24 mouse cellular contexts compared by ENCODE assay signal in the genomic region with DNA sequence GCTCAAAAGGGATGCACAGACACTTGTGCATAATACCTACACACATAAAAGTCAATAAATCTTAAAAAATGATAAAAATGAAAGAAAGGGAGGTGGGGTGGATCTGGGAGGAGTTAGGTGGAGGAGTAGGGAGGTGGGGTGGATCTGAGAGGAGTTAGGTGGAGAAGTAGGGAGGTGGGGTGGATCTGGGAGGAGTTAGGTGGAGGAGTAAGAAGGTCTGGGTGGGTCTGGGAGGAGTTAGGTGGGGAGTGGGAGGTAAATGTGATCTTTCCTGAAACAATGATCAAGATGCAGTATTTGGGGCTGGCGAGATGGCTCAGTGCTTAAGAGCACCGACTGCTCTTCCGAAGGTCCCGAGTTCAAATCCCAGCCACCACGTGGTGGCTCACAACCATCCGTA. TPM values are rescaled to one million over a fixed set of nuclear protein-coding genes. Genes with fewer than 3 reads are reported as not detected.
DNase-seq lines count a peak whose midpoint lies in the region; ATAC-seq and TF ChIP-seq lines count a peak whose summit lies in the region.
"Had no signal": no experiment of that assay in that cellular context is flagged by ENCODE, and none has a peak within 500 bp of the region (broad histone marks: within the 10 kb centered on the region; RNA-seq: fewer than 3 reads in every experiment).

No protein-coding gene starts in this region.

- H3K27me3 ChIP-seq in forebrain, postnatal 0 days (ENCODE audit: insufficient read depth, low read length), result no peaks in the 10 kb centered on the region
- H3K27me3 ChIP-seq in forebrain, embryonic 14.5 days (replicated peaks; ENCODE audit: control insufficient read depth, insufficient read depth, low read length), result no peaks in the 10 kb centered on the region
- H3K27me3 ChIP-seq in liver, embryonic 13.5 days, result peaks cover 11% of the 10 kb centered on the region; the same call in 1 of the 2 replicates
- H3K27me3 ChIP-seq in ES-Bruce4 (ENCODE audit: control insufficient read depth, insufficient read depth, low read length, poor library complexity, severe bottlenecking), result no peaks in the 10 kb centered on the region
- no peaks in the 10 kb centered on the region for H3K27me3 ChIP-seq in myocyte (ENCODE audit: control insufficient read depth, insufficient read depth, insufficient read length)
- H3K27me3 ChIP-seq: kidney, embryonic 15.5 days; limb, embryonic 12.5 days; lung, embryonic 15.5 days; neural tube, embryonic 15.5 days had no signal

- no peaks in the 10 kb centered on the region for H3K36me3 ChIP-seq in forebrain, postnatal 0 days (ENCODE audit: insufficient read depth)
- H3K36me3 ChIP-seq in forebrain, embryonic 14.5 days (ENCODE audit: control insufficient read depth, insufficient read depth, low read length), result no peaks in the 10 kb centered on the region
- no peaks in the 10 kb centered on the region for H3K36me3 ChIP-seq in liver, embryonic 13.5 days
- H3K36me3 ChIP-seq in ES-Bruce4 (ENCODE audit: control insufficient read depth, insufficient read depth, low read length, poor library complexity, severe bottlenecking) (no peaks in the 10 kb centered on the region), myocyte (ENCODE audit: control insufficient read depth, insufficient read depth) (no peaks in the 10 kb centered on the region)
- H3K36me3 ChIP-seq: kidney, embryonic 15.5 days; limb, embryonic 12.5 days; lung, embryonic 15.5 days had no signal

- H3K9ac ChIP-seq in forebrain, postnatal 0 days, result no peak overlapping the region
- no peak overlapping the region for H3K9ac ChIP-seq in forebrain, embryonic 14.5 days (ENCODE audit: low read length)
- H3K9ac ChIP-seq in liver, embryonic 13.5 days, result no peak overlapping the region
- peak overlapping the region; percentile 90; the same call in 1 of the 2 replicates for H3K9ac ChIP-seq in ES-Bruce4 (ENCODE audit: low read depth, poor library complexity, severe bottlenecking)
- H3K9ac ChIP-seq: kidney, embryonic 15.5 days; limb, embryonic 12.5 days; lung, embryonic 15.5 days; neural tube, embryonic 15.5 days had no signal

- no peaks in the 10 kb centered on the region for H3K79me2 ChIP-seq in myocyte (ENCODE audit: control insufficient read depth, insufficient read depth)

- no peaks in the 10 kb centered on the region for H3K9me3 ChIP-seq in forebrain, postnatal 0 days (ENCODE audit: low read length)
- H3K9me3 ChIP-seq in forebrain, embryonic 14.5 days (replicated peaks; ENCODE audit: control insufficient read depth, low read length), result no peaks in the 10 kb centered on the region
- H3K9me3 ChIP-seq in liver, embryonic 13.5 days (replicated peaks), result no peaks in the 10 kb centered on the region
- no peaks in the 10 kb centered on the region for H3K9me3 ChIP-seq in ES-Bruce4 (replicated peaks; ENCODE audit: control insufficient read depth, insufficient read depth, low read length, poor library complexity, severe bottlenecking)
- H3K9me3 ChIP-seq: kidney, embryonic 15.5 days; limb, embryonic 12.5 days; lung, embryonic 15.5 days; megakaryocyte, embryonic 14.5 days; neural tube, embryonic 15.5 days had no signal

- peaks cover 4% of the 10 kb centered on the region; the same call in 1 of the 2 replicates for H3K4me1 ChIP-seq in forebrain, postnatal 0 days (ENCODE audit: insufficient read depth)
- H3K4me1 ChIP-seq in forebrain, embryonic 14.5 days (ENCODE audit: control insufficient read depth, insufficient read depth, low read length), result peaks cover 22% of the 10 kb centered on the region
- H3K4me1 ChIP-seq in liver, embryonic 13.5 days (replicated peaks), result peaks cover 33% of the 10 kb centered on the region
- H3K4me1 ChIP-seq in ES-Bruce4 (ENCODE audit: control insufficient read depth, insufficient read depth, low read length), result peaks cover 2% of the 10 kb centered on the region

- no peak overlapping the region for H3K27ac ChIP-seq in forebrain, postnatal 0 days (ENCODE audit: low read depth, low read length)
- H3K27ac ChIP-seq in forebrain, embryonic 14.5 days (ENCODE audit: low read depth, low read length), result no peak overlapping the region
- H3K27ac ChIP-seq in liver, embryonic 13.5 days, result peak overlapping the region; percentile 13; the same call in 1 of the 2 replicates
- peak overlapping the region; percentile 99 for H3K27ac ChIP-seq in ES-Bruce4 (ENCODE audit: insufficient read depth, low read length)
- H3K27ac ChIP-seq: gastrocnemius, adult 2 months; limb, embryonic 12.5 days; liver, embryonic 14.5 days; lung, embryonic 15.5 days; neural tube, embryonic 15.5 days had no signal

- DNase-seq in forebrain, postnatal 0 days, result no peak
- DNase-seq in forebrain, embryonic 14.5 days (ENCODE audit: low spot score), result no peak
- no peak for DNase-seq in liver, embryonic 13.5 days
- no peak for DNase-seq in liver
- DNase-seq in kidney, adult 9 months, result no peak
- DNase-seq: adrenal gland, postnatal 14 days; cerebellum, adult 8-10 months; cerebellum, postnatal 36 days; gastrocnemius, adult 2 months; kidney, postnatal 36 days; lung, postnatal 36 days; thymus, adult 18-20 months; thymus, postnatal 36 days had no signal

- TF ChIP-seq EP300 in ES-Bruce4 (IDR thresholded peaks at IDR 0.05; ENCODE audit: insufficient read depth, low read depth, low read length), result no peak

- no peak for ATAC-seq in forebrain, postnatal 0 days
- no peak for ATAC-seq in forebrain, embryonic 14.5 days
- no peak for ATAC-seq in liver, embryonic 13.5 days (ENCODE audit: low read depth)
- ATAC-seq: CD4-positive, CD25-positive, alpha-beta regulatory T cell, adult 4 months; intestine, postnatal 0 days had no signal

- no peak for TF ChIP-seq CTCF in forebrain, postnatal 0 days (IDR thresholded peaks at IDR 0.05; ENCODE audit: low read depth)
- TF ChIP-seq CTCF in ES-Bruce4 (IDR thresholded peaks at IDR 0.05; ENCODE audit: low read depth, low read length), result no peak

- no peak overlapping the region for H3ac ChIP-seq in myocyte (ENCODE audit: control insufficient read depth, insufficient read length)

- H3K4me2 ChIP-seq in forebrain, postnatal 0 days (ENCODE audit: low read depth), result peak overlapping the region; percentile 37; the same call in 1 of the 2 replicates
- H3K4me2 ChIP-seq in forebrain, embryonic 14.5 days (ENCODE audit: low read length), result no peak overlapping the region
- no peak overlapping the region for H3K4me2 ChIP-seq in liver, embryonic 13.5 days
- H3K4me2 ChIP-seq in myocyte (ENCODE audit: low read depth), result peak overlapping the region; percentile 76
- H3K4me2 ChIP-seq: kidney, embryonic 15.5 days; limb, embryonic 12.5 days; lung, embryonic 15.5 days had no signal

- no peak for TF ChIP-seq POLR2A in ES-Bruce4 (IDR thresholded peaks at IDR 0.05; ENCODE audit: insufficient read depth, low read length)
- no peak for TF ChIP-seq POLR2A in myocyte (IDR thresholded peaks at IDR 0.05; ENCODE audit: insufficient read length, low read depth)

- no peak overlapping the region for H3K4me3 ChIP-seq in forebrain, postnatal 0 days (ENCODE audit: low read depth, low read length)
- H3K4me3 ChIP-seq in forebrain, embryonic 14.5 days (ENCODE audit: low read depth, low read length), result no peak overlapping the region
- no peak overlapping the region for H3K4me3 ChIP-seq in liver, embryonic 13.5 days (replicated peaks)
- peak overlapping the region; percentile 9; the same call in 1 of the 2 replicates for H3K4me3 ChIP-seq in ES-Bruce4 (ENCODE audit: low read depth, low read length)
- no peak overlapping the region for H3K4me3 ChIP-seq in myocyte
- H3K4me3 ChIP-seq: gastrocnemius, adult 2 months; kidney, embryonic 15.5 days; limb, embryonic 12.5 days; lung, embryonic 15.5 days; megakaryocyte, embryonic 14.5 days had no signal

- WGBS in forebrain, postnatal 0 days, result 97% methylated on average over 6 of the region's 6 CpGs
- WGBS in forebrain, embryonic 14.5 days, result 91% methylated on average over 6 of the region's 6 CpGs
- 82% methylated on average over 6 of the region's 6 CpGs for WGBS in liver, embryonic 13.5 days (ENCODE audit: insufficient replicate concordance)

TF ChIP-seq in myocyte, 11 proteins besides CTCF, POLR2A, EP300 and RAD21 (continues in another document):
- TF ChIP-seq MYOD1 (IDR thresholded peaks at IDR 0.05; ENCODE audit: control insufficient read depth in 1 of 3, insufficient read length in 2 of 3, low read depth in 2 of 3), result no peak
- TF ChIP-seq MYOG (IDR thresholded peaks at IDR 0.05; ENCODE audit: control insufficient read depth in 1 of 3, insufficient read depth in 1 of 3, insufficient read length in 2 of 3, low read depth in 2 of 3), result no peak
- no peak for TF ChIP-seq REST (IDR thresholded peaks at IDR 0.05; ENCODE audit: insufficient read depth, insufficient read length)
- no peak for TF ChIP-seq E2F4 (IDR thresholded peaks at IDR 0.05; ENCODE audit: insufficient read depth)
- no peak for TF ChIP-seq TCF3 (IDR thresholded peaks at IDR 0.05; ENCODE audit: insufficient read length, low read depth)
- TF ChIP-seq CEBPB (IDR thresholded peaks at IDR 0.05; ENCODE audit: insufficient read depth, poor library complexity, severe bottlenecking), result no peak
- TF ChIP-seq SRF (IDR thresholded peaks at IDR 0.05; ENCODE audit: control insufficient read depth, insufficient read length, low read depth), result no peak

RNA-seq across cellular contexts. Expression of gene Eef1a1, which starts 16.3 kb away (rescaled TPM):
- 9,311 and 11,752 TPM in 2 replicates for total RNA-seq in forebrain, postnatal 0 days (2014; rRNA removed)
- polyA plus RNA-seq in forebrain, postnatal 0 days (2015; fragmentation: Nextera tagmentation; extraction: Ambion mirVana), result 2,982 and 3,284 TPM in 2 replicates
- polyA plus RNA-seq in forebrain, embryonic 14.5 days (2014; fragmentation: Nextera tagmentation; extraction: Ambion mirVana), result 4,517 and 5,265 TPM in 2 replicates
- polyA plus RNA-seq in liver, embryonic 13.5 days (2015; fragmentation: Nextera tagmentation; extraction: Ambion mirVana), result 2,607 and 2,711 TPM in 2 replicates
- polyA plus RNA-seq in ES-Bruce4 (2011; ENCODE audit: insufficient read depth, insufficient read length, low read depth, missing spikeins) (19,892 and 21,149 TPM in 2 replicates), myocyte (2012; fragmentation: generic; extraction: Trizol) (8,203 TPM)

RNA-seq across cellular contexts. Expression of gene Gm17324, which starts 56.6 kb away (rescaled TPM):
- total RNA-seq in forebrain, postnatal 0 days (2014; rRNA removed), result 1.2 and 1.7 TPM in 2 replicates
- 2.8 and 3.3 TPM in 2 replicates for polyA plus RNA-seq in forebrain, postnatal 0 days (2015; fragmentation: Nextera tagmentation; extraction: Ambion mirVana)
- polyA plus RNA-seq in forebrain, embryonic 14.5 days (2014; fragmentation: Nextera tagmentation; extraction: Ambion mirVana), result 0.52 and 0.56 TPM in 2 replicates
- 0.33 and 0.64 TPM in 2 replicates for polyA plus RNA-seq in liver, embryonic 13.5 days (2015; fragmentation: Nextera tagmentation; extraction: Ambion mirVana)
- polyA plus RNA-seq in ES-Bruce4 (2011; ENCODE audit: insufficient read depth, insufficient read length, low read depth, missing spikeins), result not detected in 2 replicates
- 0.13 TPM for polyA plus RNA-seq in myocyte (2012; fragmentation: generic; extraction: Trizol)
- total RNA-seq: adrenal gland, postnatal 14 days; gastrocnemius, adult 2 months had no signal
- polyA plus RNA-seq: small intestine, adult 2 months had no signal

RNA-seq across cellular contexts. Expression of gene Mto1, which starts 57.2 kb away (rescaled TPM):
- total RNA-seq in forebrain, postnatal 0 days (2014; rRNA removed), result 27.5 and 27.8 TPM in 2 replicates
- 15.9 and 19.6 TPM in 2 replicates for polyA plus RNA-seq in forebrain, postnatal 0 days (2015; fragmentation: Nextera tagmentation; extraction: Ambion mirVana)
- polyA plus RNA-seq in forebrain, embryonic 14.5 days (2014; fragmentation: Nextera tagmentation; extraction: Ambion mirVana), result 23.0 and 25.5 TPM in 2 replicates
- polyA plus RNA-seq in liver, embryonic 13.5 days (2015; fragmentation: Nextera tagmentation; extraction: Ambion mirVana), result 23.4 and 25.9 TPM in 2 replicates
- polyA plus RNA-seq in ES-Bruce4 (2011; ENCODE audit: insufficient read depth, insufficient read length, low read depth, missing spikeins) (23.1 and 26.2 TPM in 2 replicates), myocyte (2012; fragmentation: generic; extraction: Trizol) (10.8 TPM)

Comparison
In these comparisons a context has a peak if more than half of its experiments do, and no peak if none do; other contexts are left out.
1. H3K4me2 ChIP-seq: peak in forebrain, postnatal 0 days (single experiment) and myocyte (single experiment); none in forebrain, embryonic 14.5 days (single experiment) and liver, embryonic 13.5 days (single experiment).
2. H3K27ac ChIP-seq: peak in liver, embryonic 13.5 days (single experiment) and ES-Bruce4 (single experiment); none in forebrain, postnatal 0 days (single experiment) and forebrain, embryonic 14.5 days (single experiment).